Mouse (Mus musculus): ENCODE results near the gene Cep128. TPM values are rescaled to one million over a fixed set of nuclear protein-coding genes. Genes with fewer than 3 reads are reported as not detected.

The Cep128 gene
- polyA plus RNA-seq (2014; fragmentation: Nextera tagmentation; extraction: Ambion mirVana): 11.7 and 12.6 TPM in 2 replicates

- ATAC-seq (ENCODE audit: insufficient read depth) (peak; percentile 100), DNase-seq (peak; percentile 96)
- H3K27me3 ChIP-seq (ENCODE audit: insufficient read depth, low read length): no peaks in the 10 kb centered on the region
- H3K27ac ChIP-seq (ENCODE audit: low read depth): no peak within 1 kb of the TSS
- no peak for TF ChIP-seq CTCF (IDR thresholded peaks at IDR 0.05; ENCODE audit: low read depth)
- no peaks in the 10 kb centered on the region for H3K4me1 ChIP-seq (ENCODE audit: insufficient read depth)
- under 1% methylated on average over 27 of the region's 27 CpGs for WGBS
- H3K9ac ChIP-seq: peak within 1 kb of the TSS; percentile 72
- no peaks in the 10 kb centered on the region for H3K9me3 ChIP-seq (ENCODE audit: low read depth, low read length)
- no peaks in the 10 kb centered on the region for H3K36me3 ChIP-seq (ENCODE audit: insufficient read depth)
- H3K4me2 ChIP-seq: peak within 1 kb of the TSS; percentile 83
- H3K4me3 ChIP-seq (ENCODE audit: low read depth, low read length): peak within 1 kb of the TSS; percentile 64
Measured at GRCm38 (mm10) chr12:91384281-91385017, at the start of gene Cep128, which contains the start of gene Tshr. Cep128 (minus strand) TSS chr12:91384409. Tshr (plus strand) TSS chr12:91384563.

GRCm38 (mm10) chr12:91427129-91427528 is 42.9 kb upstream of the Cep128 start:
- H3K27ac ChIP-seq (ENCODE audit: low read depth): no peak overlapping the region
- no peaks in the 10 kb centered on the region for H3K27me3 ChIP-seq (ENCODE audit: insufficient read depth, low read length)
- no peaks in the 10 kb centered on the region for H3K9me3 ChIP-seq (ENCODE audit: low read depth, low read length)
- H3K4me2 ChIP-seq: no peak overlapping the region
- no peak for TF ChIP-seq CTCF (IDR thresholded peaks at IDR 0.05; ENCODE audit: low read depth)
- no peaks in the 10 kb centered on the region for H3K36me3 ChIP-seq (ENCODE audit: insufficient read depth)
- ATAC-seq (ENCODE audit: insufficient read depth) (no peak), DNase-seq (no peak)
- no peak overlapping the region for H3K9ac ChIP-seq
- H3K4me1 ChIP-seq (ENCODE audit: insufficient read depth): no peaks in the 10 kb centered on the region
- no peak overlapping the region for H3K4me3 ChIP-seq (ENCODE audit: low read depth, low read length)
- 46% methylated on average over 2 of the region's 2 CpGs for WGBS

- no peak for ATAC-seq (ENCODE audit: insufficient read depth)
- no peak overlapping the region for H3K9ac ChIP-seq
- no peaks in the 10 kb centered on the region for H3K27me3 ChIP-seq (ENCODE audit: insufficient read depth, low read length)
- H3K4me3 ChIP-seq (ENCODE audit: low read depth, low read length): no peak overlapping the region
- no peaks in the 10 kb centered on the region for H3K9me3 ChIP-seq (ENCODE audit: low read depth, low read length)
- H3K36me3 ChIP-seq (ENCODE audit: insufficient read depth): no peaks in the 10 kb centered on the region
- 18% methylated on average over 4 of the region's 4 CpGs for WGBS
- H3K4me1 ChIP-seq (ENCODE audit: insufficient read depth): 0 out of 2 replicates have a peak, but pooled peaks cover under 1% of the 10 kb centered on the region
- H3K27ac ChIP-seq (ENCODE audit: low read depth): no peak overlapping the region
- no peak for DNase-seq
- H3K4me2 ChIP-seq: no peak overlapping the region
- TF ChIP-seq CTCF (IDR thresholded peaks at IDR 0.05; ENCODE audit: low read depth): no peak
Measured at GRCm38 (mm10) chr12:91426499-91426898, 42.3 kb upstream of the Cep128 start.

- no peaks in the 10 kb centered on the region for H3K36me3 ChIP-seq (ENCODE audit: insufficient read depth)
- ATAC-seq (ENCODE audit: insufficient read depth) (no peak), DNase-seq (peak; percentile 68)
- H3K4me2 ChIP-seq: no peak overlapping the region
- no peak overlapping the region for H3K9ac ChIP-seq
- peak; percentile 62 for TF ChIP-seq CTCF (IDR thresholded peaks at IDR 0.05; ENCODE audit: low read depth)
- H3K4me1 ChIP-seq (ENCODE audit: insufficient read depth): peaks cover 4% of the 10 kb centered on the region; the same call in 1 of the 2 replicates
- no peak overlapping the region for H3K27ac ChIP-seq (ENCODE audit: low read depth)
- no peaks in the 10 kb centered on the region for H3K27me3 ChIP-seq (ENCODE audit: insufficient read depth, low read length)
- H3K9me3 ChIP-seq (ENCODE audit: low read depth, low read length): no peaks in the 10 kb centered on the region
- WGBS: 70% methylated on average over 11 of the region's 11 CpGs
- no peak overlapping the region for H3K4me3 ChIP-seq (ENCODE audit: low read depth, low read length)
Measured at GRCm38 (mm10) chr12:91423125-91423820, 39.1 kb upstream of the Cep128 start.

- Histone ChIP-seq H3K4me3 (ENCODE audit: low read depth, low read length) (no peak overlapping the region), H3K27me3 (ENCODE audit: insufficient read depth, low read length) (no peaks in the 10 kb centered on the region), H3K36me3 (ENCODE audit: insufficient read depth) (no peaks in the 10 kb centered on the region), H3K4me1 (ENCODE audit: insufficient read depth) (peaks cover 4% of the 10 kb centered on the region; the same call in 1 of the 2 replicates), H3K4me2 (no peak overlapping the region), H3K27ac (ENCODE audit: low read depth) (no peak overlapping the region), H3K9me3 (ENCODE audit: low read depth, low read length) (no peaks in the 10 kb centered on the region), H3K9ac (no peak overlapping the region)
- 25% methylated on average over 9 of the region's 9 CpGs for WGBS
- TF ChIP-seq CTCF (IDR thresholded peaks at IDR 0.05; ENCODE audit: low read depth): no peak
- ATAC-seq (ENCODE audit: insufficient read depth) (peak; percentile 21; the same call in 1 of the 2 replicates), DNase-seq (peak; percentile 8)
Measured at GRCm38 (mm10) chr12:91421272-91421671, 37.1 kb upstream of the Cep128 start.

- no peak overlapping the region for H3K4me3 ChIP-seq (ENCODE audit: low read depth, low read length)
- no peak overlapping the region for H3K4me2 ChIP-seq
- H3K36me3 ChIP-seq (ENCODE audit: insufficient read depth): no peaks in the 10 kb centered on the region
- H3K4me1 ChIP-seq (ENCODE audit: insufficient read depth): peaks cover 4% of the 10 kb centered on the region; the same call in 1 of the 2 replicates
- ATAC-seq (ENCODE audit: insufficient read depth): peak; percentile 49; the same call in 1 of the 2 replicates
- peak; percentile 75 for DNase-seq
- H3K9ac ChIP-seq: no peak overlapping the region
- H3K27me3 ChIP-seq (ENCODE audit: insufficient read depth, low read length): no peaks in the 10 kb centered on the region
- peak; percentile 66 for TF ChIP-seq CTCF (IDR thresholded peaks at IDR 0.05; ENCODE audit: low read depth)
- no peaks in the 10 kb centered on the region for H3K9me3 ChIP-seq (ENCODE audit: low read depth, low read length)
- WGBS: 50% methylated on average over 7 of the region's 7 CpGs
- no peak overlapping the region for H3K27ac ChIP-seq (ENCODE audit: low read depth)
Measured at GRCm38 (mm10) chr12:91418791-91419190, 34.6 kb upstream of the Cep128 start.

GRCm38 (mm10) chr12:91416828-91417227 is 32.6 kb upstream of the Cep128 start:
- no peaks in the 10 kb centered on the region for H3K36me3 ChIP-seq (ENCODE audit: insufficient read depth)
- DNase-seq: no peak
- no peaks in the 10 kb centered on the region for H3K9me3 ChIP-seq (ENCODE audit: low read depth, low read length)
- no peak overlapping the region for H3K9ac ChIP-seq
- 92% methylated on average over 7 of the region's 7 CpGs for WGBS
- no peak overlapping the region for H3K4me3 ChIP-seq (ENCODE audit: low read depth, low read length)
- no peak overlapping the region for H3K27ac ChIP-seq (ENCODE audit: low read depth)
- no peak overlapping the region for H3K4me2 ChIP-seq
- H3K4me1 ChIP-seq (ENCODE audit: insufficient read depth): peaks cover 4% of the 10 kb centered on the region; the same call in 1 of the 2 replicates
- no peaks in the 10 kb centered on the region for H3K27me3 ChIP-seq (ENCODE audit: insufficient read depth, low read length)
- ATAC-seq (ENCODE audit: insufficient read depth): no peak
- TF ChIP-seq CTCF (IDR thresholded peaks at IDR 0.05; ENCODE audit: low read depth): no peak
